Mouse (Mus musculus): Measurements from ENCODE around the gene Pla2g3. TPM values are rescaled to one million over a fixed set of nuclear protein-coding genes. Genes with fewer than 3 reads are reported as not detected.

Gene Pla2g3
- under 1 TPM; 0.10 to 0.22 TPM for total RNA-seq (2021)
- long read RNA-seq, experiment 1, partial matches to known transcripts, result 0 of 1 reads
- long read RNA-seq, experiment 1, other reads (novel, unspliced or antisense), result 1 of 1 reads
- long read RNA-seq, experiment 2, partial matches to known transcripts, result 0 of 1 reads
- long read RNA-seq, experiment 2, other reads (novel, unspliced or antisense), result 1 of 1 reads

GRCm38 (mm10) chr11:3487952-3488570, at the start of gene Pla2g3:
Gene Pla2g3, plus strand, starts transcription at chr11:3488284.
- intact Hi-C loops (cut with DNase I), result no loop called here
- DNase-seq, result no peak

GRCm38 (mm10) chr11:3441696-3442443, 46.2 kb upstream of the Pla2g3 start:
- DNase-seq, result peak in 1 of 2 experiments; percentile 37
- intact Hi-C loops (cut with DNase I), result no loop called here

GRCm38 (mm10) chr11:3442677-3443076, 45.4 kb upstream of the Pla2g3 start:
- intact Hi-C loops (cut with DNase I), result no loop called here

GRCm38 (mm10) chr11:3443091-3443490, 45.0 kb upstream of the Pla2g3 start:
- intact Hi-C loops (cut with DNase I), result no loop called here
- no peak for DNase-seq

More at GRCm38 (mm10) chr11:3442677-3443076, 45.4 kb upstream of the Pla2g3 start:
- no peak for DNase-seq

GRCm38 (mm10) chr11:3444875-3445274, 43.2 kb upstream of the Pla2g3 start:
- intact Hi-C loops (cut with DNase I), result no loop called here

GRCm38 (mm10) chr11:3451701-3452163, 36.4 kb upstream of the Pla2g3 start:
- DNase-seq, result peak; percentile 52 to 57
- intact Hi-C loops (cut with DNase I), result loop anchor here (2.0 to 5.0 kb wide), 3 partner anchors 44 to 114 kb away; partner anchors contain the start of gene Limk2

More at GRCm38 (mm10) chr11:3444875-3445274, 43.2 kb upstream of the Pla2g3 start:
- no peak for DNase-seq

GRCm38 (mm10) chr11:3452167-3452639, 35.9 kb upstream of the Pla2g3 start, which contains the start of gene Rnf185:
Gene Rnf185, minus strand, starts transcription at chr11:3452363.
- DNase-seq, result peak; percentile 91 to 94
- intact Hi-C loops (cut with DNase I), result loop anchor here (2.0 to 5.0 kb wide), 3 partner anchors 45 to 115 kb away; partner anchors contain the start of gene Limk2

- intact Hi-C loops (cut with DNase I), result loop anchor here (2.0 to 5.0 kb wide), 3 partner anchors 45 to 115 kb away; partner anchors contain the start of gene Limk2
Measured at GRCm38 (mm10) chr11:3452769-3453168, 35.3 kb upstream of the Pla2g3 start.

GRCm38 (mm10) chr11:3453467-3453866, 34.6 kb upstream of the Pla2g3 start:
- intact Hi-C loops (cut with DNase I), result loop anchor here (2.0 to 5.0 kb wide), 3 partner anchors 46 to 116 kb away; partner anchors contain the start of gene Limk2
- no peak for DNase-seq

More at GRCm38 (mm10) chr11:3452769-3453168, 35.3 kb upstream of the Pla2g3 start:
- peak in 1 of 2 experiments; percentile 14 for DNase-seq

- intact Hi-C loops (cut with DNase I), result loop anchor here (5.0 kb wide), 2 partner anchors 47 to 117 kb away; partner anchors contain the start of gene Limk2
Measured at GRCm38 (mm10) chr11:3454506-3454905, 33.6 kb upstream of the Pla2g3 start.

GRCm38 (mm10) chr11:3456354-3456753, 31.7 kb upstream of the Pla2g3 start:
- DNase-seq, result peak; percentile 65 to 77
- intact Hi-C loops (cut with DNase I), result no loop called here

More at GRCm38 (mm10) chr11:3454506-3454905, 33.6 kb upstream of the Pla2g3 start:
- DNase-seq, result no peak

- intact Hi-C loops (cut with DNase I), result no loop called here
- no peak for DNase-seq
Measured at GRCm38 (mm10) chr11:3458428-3459104, 29.5 kb upstream of the Pla2g3 start.

- intact Hi-C loops (cut with DNase I), result no loop called here
- no peak for DNase-seq
Measured at GRCm38 (mm10) chr11:3459105-3459468, 29.0 kb upstream of the Pla2g3 start.

- no peak for DNase-seq
- intact Hi-C loops (cut with DNase I), result no loop called here
Measured at GRCm38 (mm10) chr11:3462846-3463245, 25.2 kb upstream of the Pla2g3 start.

- intact Hi-C loops (cut with DNase I), result no loop called here
- DNase-seq, result no peak
Measured at GRCm38 (mm10) chr11:3471448-3471850, 16.6 kb upstream of the Pla2g3 start.

- intact Hi-C loops (cut with DNase I), result loop anchor here (2.0 kb wide), 2 partner anchors 160 to 314 kb away; no protein-coding TSS in a partner anchor
- DNase-seq, result peak; percentile 88 to 94
Measured at GRCm38 (mm10) chr11:3472484-3472883, 15.6 kb upstream of the Pla2g3 start.

GRCm38 (mm10) chr11:3474480-3475115, 13.5 kb upstream of the Pla2g3 start:
- intact Hi-C loops (cut with DNase I), result no loop called here
- peak in 1 of 2 experiments; percentile 40 for DNase-seq

GRCm38 (mm10) chr11:3475489-3475888, 12.6 kb upstream of the Pla2g3 start:
- intact Hi-C loops (cut with DNase I), result no loop called here
- no peak for DNase-seq

GRCm38 (mm10) chr11:3483980-3484642, 4.0 kb upstream of the Pla2g3 start:
- no peak for DNase-seq
- intact Hi-C loops (cut with DNase I), result no loop called here
